Mouse (Mus musculus) brain, embryonic 14.5 days (tissue): ENCODE measurements at regions not wholly inside any gene's neighbourhood (a gene's known extent, or its start where the extent isn't known, plus 50 kb on each side); places are given as distances from the start of the nearest gene placed in this dataset.

Experiments used
- DNase-seq: peaks from one replicate; pipeline ENCODE4 v3.0.0-alpha.2; 2011; ENCODE audit warnings: low read depth
- CTCF ChIP-seq: fragments of 200-500 bp; IDR thresholded peaks from 2 replicates; pipeline ENCODE4 v1.5.1; 2012; ENCODE audit warnings: inconsistent platforms, mild to moderate bottlenecking, moderate library complexity, borderline replicate concordance; ENCODE audit not compliant: insufficient read depth, insufficient read length; ENCODE audit errors: extremely low read depth
- POLR2A ChIP-seq: fragments of 200-500 bp; IDR thresholded peaks from 2 replicates; pipeline ENCODE4 v1.6.1; 2012; ENCODE audit warnings: mild to moderate bottlenecking, inconsistent platforms, borderline replicate concordance; ENCODE audit not compliant: poor library complexity, insufficient read depth, insufficient read length, severe bottlenecking; ENCODE audit errors: extremely low read depth

- DNase-seq = peak; percentile 34
- TF ChIP-seq POLR2A (no peak), CTCF (no peak)
Observed at GRCm38 (mm10) chrX:97434327-97434726, 57.3 kb upstream of the Eda2r start.

- DNase-seq = peak; percentile 81
- TF ChIP-seq POLR2A (no peak), CTCF (peak; percentile 39; the same call in 1 of the 2 replicates)
Observed at GRCm38 (mm10) chrX:97431391-97431803, 54.4 kb upstream of the Eda2r start.
